Mouse (Mus musculus) right cerebral cortex, postnatal 25 days (tissue): ENCODE measurements around the gene Sftpa1.
A peak's percentile ranks its signal among the peaks of the same experiment; 100 is the strongest.

ENCODE experiments used
- DNase-seq: peaks from one replicate; pipeline ENCODE4 v3.0.0; 2022

Sftpa1 gene

GRCm38 (mm10) chr14:41131540-41131939, at the start of gene Sftpa1:
TSS of gene Sftpa1 (plus strand) at chr14:41131782.
- no peak for DNase-seq

GRCm38 (mm10) chr14:41082408-41082807, 49.2 kb upstream of the Sftpa1 start:
- no peak for DNase-seq

DNA sequence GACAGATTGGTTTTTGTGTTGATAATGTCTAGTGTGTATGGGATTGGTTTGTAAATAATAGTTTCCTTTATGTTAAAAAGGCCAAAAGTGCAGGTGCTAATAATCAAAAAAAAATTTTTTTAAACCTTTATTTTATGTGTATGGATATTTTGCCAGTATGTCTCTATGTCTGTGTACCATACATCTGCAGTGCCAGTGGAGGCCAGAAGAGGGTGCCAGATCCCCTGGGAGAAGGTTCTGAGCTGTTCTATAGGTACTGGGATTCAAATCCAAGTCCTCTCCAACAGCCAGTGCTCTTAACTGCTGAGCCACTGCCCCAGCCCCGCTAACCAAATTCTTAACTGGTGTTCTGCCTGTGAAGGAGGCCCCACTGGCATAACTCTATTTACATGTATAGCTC, 44.1 kb upstream of the Sftpa1 start:
- DNase-seq, result no peak

DNA sequence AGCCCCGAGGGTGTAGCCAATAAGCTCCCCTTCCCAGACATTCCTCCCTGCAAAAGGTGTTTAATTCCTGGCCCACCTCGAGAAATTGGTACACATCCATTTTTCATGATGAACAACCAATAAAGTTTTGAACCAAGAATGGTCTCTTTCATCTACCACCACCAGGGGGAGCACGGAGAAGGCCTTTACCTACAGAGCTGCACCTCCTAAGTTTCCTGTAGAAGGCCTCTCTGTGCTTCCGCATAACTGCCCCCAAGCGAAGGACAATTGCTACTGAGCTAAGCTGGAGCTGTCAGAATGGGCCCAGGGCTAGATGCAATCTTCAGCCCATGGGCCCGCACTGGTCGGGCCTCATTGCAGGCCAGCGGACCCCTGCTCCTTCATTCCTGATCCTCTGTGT, 40.8 kb upstream of the Sftpa1 start:
- no peak for DNase-seq

DNA sequence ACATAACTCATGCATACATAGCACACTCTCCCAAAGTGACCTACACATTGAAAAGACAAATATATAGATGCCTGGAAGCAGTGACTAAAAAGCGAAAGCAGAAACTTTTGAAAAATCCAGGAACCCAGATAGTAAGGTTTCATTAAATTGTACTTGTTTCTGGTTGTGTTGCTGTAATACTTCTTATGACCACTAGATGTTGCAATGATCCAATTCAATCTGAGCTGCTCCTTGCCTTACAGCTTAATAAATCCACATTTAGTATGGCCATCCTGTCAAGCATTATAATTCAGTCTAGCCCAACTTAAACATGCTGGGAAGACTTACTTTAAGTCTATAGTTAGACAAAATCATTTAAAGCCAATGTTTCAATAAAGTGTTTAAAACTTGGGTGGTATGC, 37.5 kb upstream of the Sftpa1 start:
- DNase-seq, result no peak

DNA sequence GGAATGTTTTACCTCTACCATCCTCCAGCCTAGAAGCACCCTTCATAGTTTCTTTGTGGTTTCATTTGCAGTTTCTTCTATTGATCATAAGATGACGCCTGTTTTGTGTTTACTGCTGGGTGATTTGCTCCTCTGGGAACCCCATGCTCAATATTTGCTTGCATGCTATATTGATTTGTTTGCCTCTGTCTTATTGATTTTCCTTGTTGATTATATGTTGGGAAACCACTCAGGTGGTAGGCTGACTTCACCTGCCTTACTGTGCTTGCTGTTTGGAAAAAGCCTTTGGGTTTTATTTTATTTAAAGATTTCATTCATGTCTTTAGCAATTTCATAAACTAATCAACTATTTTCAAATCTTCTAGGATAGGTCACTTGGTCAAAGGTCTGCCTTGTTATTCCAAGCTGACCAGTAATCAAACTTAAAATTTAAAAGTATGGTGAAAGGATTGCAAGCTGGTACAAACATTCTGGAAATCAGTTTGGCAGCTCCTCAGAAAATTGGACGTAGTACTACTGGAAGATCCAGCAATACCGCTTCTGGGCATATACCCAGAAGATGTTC, 35.2 kb upstream of the Sftpa1 start:
- no peak for DNase-seq

GRCm38 (mm10) chr14:41098726-41099125, 32.9 kb upstream of the Sftpa1 start:
- DNase-seq, result peak; percentile 10

GRCm38 (mm10) chr14:41100712-41101111, 30.9 kb upstream of the Sftpa1 start:
- DNase-seq, result no peak

DNA sequence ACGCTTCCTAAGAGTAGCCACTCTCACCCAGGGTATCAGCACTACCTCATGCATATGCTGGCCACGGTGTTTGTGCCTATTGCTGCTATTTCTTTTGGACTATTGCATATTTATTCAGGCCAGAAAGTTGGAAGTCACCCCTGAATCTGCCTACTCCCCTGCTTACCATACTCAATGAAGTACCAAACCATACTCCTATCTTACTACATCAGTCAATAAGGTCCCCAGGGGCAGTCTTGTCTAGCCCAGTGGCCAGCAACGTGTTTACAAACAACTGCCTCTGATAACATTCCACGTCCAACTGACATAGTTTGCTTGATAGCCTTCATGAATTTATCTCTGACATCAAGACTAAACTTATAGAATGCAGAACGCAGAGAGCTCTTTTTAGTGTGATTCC, 30.3 kb upstream of the Sftpa1 start:
- no peak for DNase-seq

DNA sequence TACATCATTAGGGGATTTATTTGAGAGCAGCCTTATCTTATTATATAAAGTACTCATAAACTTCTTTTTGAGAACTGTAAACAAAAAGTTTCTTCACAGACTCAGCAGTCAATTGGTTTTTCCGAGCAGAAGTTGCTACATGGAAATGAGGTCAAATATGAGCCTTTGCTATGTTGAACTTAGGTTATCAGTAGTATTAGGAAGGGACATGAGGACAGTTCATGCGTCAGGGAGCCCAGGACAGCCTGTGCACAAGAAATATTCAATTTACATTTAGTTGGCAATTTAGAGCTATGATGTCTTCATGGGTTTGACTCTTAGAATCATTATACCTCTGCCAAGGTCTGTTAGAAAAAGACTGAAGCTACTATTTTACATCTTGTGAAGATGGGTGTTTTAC, 29.3 kb upstream of the Sftpa1 start:
- DNase-seq, result no peak

DNA sequence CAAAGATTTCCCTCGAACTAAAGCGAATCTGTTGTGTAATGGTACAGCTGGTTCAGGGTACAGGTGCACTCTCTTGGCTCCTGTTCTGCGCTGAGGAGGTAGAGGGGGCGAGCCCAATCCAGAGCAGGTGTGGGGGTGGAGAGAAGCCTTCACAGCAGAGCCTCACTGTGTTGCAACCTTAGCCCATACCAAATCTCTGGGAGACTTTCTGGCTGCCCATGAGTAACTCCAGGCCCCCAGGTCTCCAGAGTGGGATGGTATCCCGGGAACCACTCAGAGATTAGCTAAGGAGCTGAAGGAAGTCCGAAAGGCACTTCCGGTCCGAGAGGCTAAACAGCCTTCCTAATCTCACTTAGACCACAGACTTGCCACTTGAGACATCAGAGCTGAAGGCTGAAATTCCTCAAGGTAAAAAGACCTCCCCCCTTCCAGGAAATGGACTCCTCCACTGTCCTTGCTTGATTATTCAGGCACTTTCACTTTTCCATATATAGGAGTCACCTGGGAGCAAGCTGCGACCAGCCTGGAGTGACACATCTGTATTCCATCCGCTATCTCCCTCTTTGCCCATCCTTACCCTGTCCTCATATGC, 26.6 kb upstream of the Sftpa1 start, which contains the start of gene Mat1a:
Gene Mat1a (plus strand): TSS at position 183 of the 592 bp plus-strand sequence.
- DNase-seq, result no peak

- no peak for DNase-seq
Measured at GRCm38 (mm10) chr14:41111031-41111668, 20.4 kb upstream of the Sftpa1 start.

GRCm38 (mm10) chr14:41112944-41113343, 18.6 kb upstream of the Sftpa1 start:
- DNase-seq, result no peak

DNA sequence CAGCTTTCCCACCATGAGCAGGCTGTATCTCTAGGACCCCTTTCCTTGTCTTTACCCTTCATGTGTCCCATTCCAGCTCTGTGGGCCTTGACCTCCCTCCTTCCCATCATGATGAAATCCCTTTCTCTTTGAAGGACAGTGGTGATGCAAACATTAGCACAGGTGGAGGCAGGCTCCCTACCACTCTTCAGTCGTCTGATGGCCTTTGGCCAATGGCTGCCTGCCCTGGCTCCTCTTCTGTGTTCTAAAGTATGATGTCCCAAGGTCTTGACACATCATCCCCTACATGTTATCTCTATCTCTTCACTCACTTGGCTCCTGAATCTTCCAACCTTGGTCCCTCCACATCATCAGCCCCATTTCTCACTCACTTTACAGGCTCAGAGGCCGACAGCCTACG, 15.3 kb upstream of the Sftpa1 start:
- no peak for DNase-seq

- DNase-seq, result no peak
Measured at GRCm38 (mm10) chr14:41124683-41125082, 6.9 kb upstream of the Sftpa1 start.

DNA sequence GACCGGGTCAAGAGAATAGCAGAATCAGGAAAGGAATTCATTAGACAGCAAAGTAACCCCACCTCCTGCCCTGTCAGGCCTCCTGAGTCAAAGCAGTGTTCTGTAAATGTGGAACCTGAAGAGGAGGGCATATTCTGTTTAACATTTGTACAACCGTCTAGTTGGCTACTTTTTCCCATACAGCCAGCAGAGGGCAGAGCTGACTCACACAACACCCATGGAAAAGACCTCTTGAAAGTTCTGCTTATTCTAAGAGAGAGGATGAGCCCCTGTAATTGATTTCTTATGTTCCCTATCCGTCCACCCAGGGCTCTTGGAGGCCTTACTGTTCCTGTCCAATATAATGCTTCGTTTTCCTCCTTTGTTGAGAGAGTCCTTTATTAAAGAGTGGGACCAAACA, 3.6 kb upstream of the Sftpa1 start:
- peak; percentile 12 for DNase-seq

DNA sequence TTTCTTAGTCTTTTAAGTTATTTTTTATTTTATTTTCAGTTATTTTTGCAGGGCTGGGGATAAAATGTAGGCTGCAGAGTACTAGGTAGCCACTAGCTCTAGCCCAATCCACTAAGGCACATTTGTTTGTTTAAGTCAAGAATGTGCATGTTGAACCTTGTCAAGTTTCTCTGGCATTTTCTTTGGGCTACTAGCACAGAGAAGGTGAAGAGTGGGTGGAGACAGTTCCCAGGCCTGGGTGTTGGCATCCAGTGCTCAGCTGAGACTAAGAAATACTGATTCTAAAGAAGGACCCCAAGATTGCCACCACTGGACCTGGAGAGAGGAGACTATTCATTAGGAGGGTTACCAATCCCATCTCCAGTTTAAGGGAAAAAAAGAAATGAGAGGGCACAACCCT, 5.4 kb downstream of the Sftpa1 start:
- DNase-seq, result no peak

DNA sequence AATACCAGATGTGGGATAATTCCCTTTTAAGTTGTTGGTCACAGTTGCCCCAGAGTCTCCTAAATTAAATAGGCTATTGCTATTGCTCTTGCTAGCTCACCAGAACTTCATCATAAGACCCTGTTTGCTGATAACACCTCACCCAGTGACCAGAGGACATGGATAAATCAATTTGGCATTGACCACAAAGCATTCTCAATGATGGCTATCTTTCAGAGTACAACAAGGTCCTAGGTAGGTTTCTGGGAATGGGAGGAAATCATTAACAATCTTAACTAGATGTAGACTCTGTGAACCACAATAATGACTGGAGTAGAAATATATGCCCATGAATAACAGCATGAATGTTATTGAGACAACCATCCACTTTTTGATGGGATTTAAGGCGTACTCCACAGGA, 9.1 kb downstream of the Sftpa1 start:
- DNase-seq, result no peak

DNA sequence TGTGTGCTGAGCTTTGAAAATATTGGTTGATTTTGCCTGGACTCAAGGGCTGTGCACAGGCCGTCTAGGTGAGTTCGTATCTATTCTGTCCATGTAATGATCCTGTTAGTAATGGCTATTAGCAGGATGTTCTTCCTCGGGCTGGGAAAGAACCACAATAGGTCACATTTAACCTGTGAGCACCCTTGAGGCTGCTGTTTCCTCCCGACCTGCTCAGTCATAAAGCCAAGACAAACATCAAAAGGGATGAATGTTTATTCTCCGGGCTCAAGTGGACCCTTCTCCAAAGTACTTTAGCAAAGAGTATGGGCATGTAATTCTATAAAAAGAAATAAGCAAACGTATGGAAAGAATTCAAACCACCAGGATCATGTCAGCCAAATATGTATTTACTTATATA, 14.5 kb downstream of the Sftpa1 start:
- no peak for DNase-seq

GRCm38 (mm10) chr14:41146922-41147321, 15.3 kb downstream of the Sftpa1 start:
- no peak for DNase-seq

- DNase-seq, result no peak
Measured at GRCm38 (mm10) chr14:41147356-41147755, 15.8 kb downstream of the Sftpa1 start.

- no peak for DNase-seq
Measured at GRCm38 (mm10) chr14:41151220-41151898, 19.8 kb downstream of the Sftpa1 start, which contains the start of gene Mbl1. TSS of gene Mbl1 (plus strand) at chr14:41151458.

GRCm38 (mm10) chr14:41160076-41160475, 28.5 kb downstream of the Sftpa1 start:
- no peak for DNase-seq

GRCm38 (mm10) chr14:41160743-41161142, 29.2 kb downstream of the Sftpa1 start:
- DNase-seq, result no peak
